Mouse (Mus musculus): ENCODE data around the gene Pcgf1.

DNA sequence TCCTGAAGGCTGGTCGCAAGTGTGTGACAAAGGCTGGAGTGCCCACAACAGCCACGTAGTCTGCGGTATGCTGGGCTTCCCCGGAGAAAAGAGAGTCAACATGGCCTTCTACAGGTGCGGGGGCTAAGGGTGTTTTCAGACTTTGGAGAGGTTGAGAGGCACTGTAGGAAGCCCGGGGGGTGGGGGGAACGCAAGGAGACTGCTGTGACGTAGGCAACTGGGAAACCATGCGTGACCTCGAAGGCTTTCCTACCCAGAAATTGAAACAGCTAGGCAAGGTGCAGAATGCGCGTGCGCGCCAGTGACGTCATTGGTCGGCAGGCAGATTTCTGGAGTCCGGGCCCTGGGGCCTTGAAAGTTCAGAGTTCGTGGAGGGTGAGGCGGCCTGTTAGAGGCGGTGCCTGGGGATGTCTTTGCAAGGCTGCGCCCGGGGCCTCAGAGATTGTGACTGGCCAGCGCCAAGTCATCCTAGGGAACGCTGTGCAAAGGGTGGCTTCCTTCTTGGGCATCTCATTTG lies 39.1 kb upstream of the Pcgf1 start:
- TF ChIP-seq CTCF (IDR thresholded peaks at IDR 0.05; ENCODE audit: low read depth, low read length) = no peak
- TF ChIP-seq POLR2A (IDR thresholded peaks at IDR 0.05; ENCODE audit: borderline replicate concordance, low read depth, low read length) = no peak

Data from bone marrow macrophage, adult 2 months (primary cell).